Mouse (Mus musculus): Measurements from ENCODE around the gene Slc11a1. TPM values are rescaled to one million over a fixed set of nuclear protein-coding genes. Genes with fewer than 3 reads are reported as not detected.
"Not testable (repeated sequence)": the region's sequence is repeated elsewhere in the genome, so short reads cannot be mapped to it uniquely, and the experiment has no call there.

Gene Slc11a1
- polyA plus RNA-seq, 1 experiment from 2014 or later = 1.8 TPM

GRCm38 (mm10) chr1:74392446-74392994 is 17.5 kb downstream of the Slc11a1 start:
- Histone ChIP-seq H3K27ac (peak overlapping the region; percentile 99), H3K4me1 (replicated peaks) (peaks cover 54% of the 10 kb centered on the region), H3K27me3 (ENCODE audit: insufficient read depth, poor library complexity, severe bottlenecking) (peaks cover 25% of the 10 kb centered on the region), H3K36me3 (peaks cover 30% of the 10 kb centered on the region), H3K9me3 (no peaks in the 10 kb centered on the region), H3K4me3 (peak overlapping the region; percentile 97)
- 3% methylated on average over 16 of the region's 16 CpGs for WGBS
- no peak for DNase-seq (ENCODE audit: low spot score)

- no peak for DNase-seq (ENCODE audit: low spot score)
- Histone ChIP-seq H3K9me3 (no peaks in the 10 kb centered on the region), H3K27me3 (ENCODE audit: insufficient read depth, poor library complexity, severe bottlenecking) (peaks cover 25% of the 10 kb centered on the region), H3K27ac (peak overlapping the region; percentile 99), H3K36me3 (peaks cover 30% of the 10 kb centered on the region), H3K4me3 (peak overlapping the region; percentile 97), H3K4me1 (replicated peaks) (peaks cover 55% of the 10 kb centered on the region)
- 53% methylated on average over 7 of the region's 7 CpGs for WGBS
Measured at GRCm38 (mm10) chr1:74393010-74393409, 18.0 kb downstream of the Slc11a1 start.

- H3K36me3 ChIP-seq = peaks cover 30% of the 10 kb centered on the region
- H3K4me1 ChIP-seq (replicated peaks) = peaks cover 58% of the 10 kb centered on the region
- peak overlapping the region; percentile 97; the same call in 1 of the 2 replicates for H3K4me3 ChIP-seq
- no peak for DNase-seq (ENCODE audit: low spot score)
- peaks cover 21% of the 10 kb centered on the region for H3K27me3 ChIP-seq (ENCODE audit: insufficient read depth, poor library complexity, severe bottlenecking)
- peak overlapping the region; percentile 99; the same call in 1 of the 2 replicates for H3K27ac ChIP-seq
- no peaks in the 10 kb centered on the region for H3K9me3 ChIP-seq
- 94% methylated on average over 9 of the region's 9 CpGs for WGBS
Measured at GRCm38 (mm10) chr1:74393697-74394096, 18.7 kb downstream of the Slc11a1 start.

- 94% methylated on average over 9 of the region's 9 CpGs for WGBS
- DNase-seq (ENCODE audit: low spot score) = no peak
- H3K4me1 ChIP-seq (replicated peaks) = peaks cover 58% of the 10 kb centered on the region
- 0 out of 2 replicates have a peak overlapping the region, but pooled peaks have one; percentile 1 for H3K4me3 ChIP-seq
- peaks cover 15% of the 10 kb centered on the region for H3K27me3 ChIP-seq (ENCODE audit: insufficient read depth, poor library complexity, severe bottlenecking)
- H3K36me3 ChIP-seq = peaks cover 30% of the 10 kb centered on the region
- H3K27ac ChIP-seq = no peak overlapping the region
- H3K9me3 ChIP-seq = no peaks in the 10 kb centered on the region
Measured at GRCm38 (mm10) chr1:74394311-74394710, 19.3 kb downstream of the Slc11a1 start.

GRCm38 (mm10) chr1:74394858-74395257 is 19.9 kb downstream of the Slc11a1 start:
- 92% methylated on average over 15 of the region's 15 CpGs for WGBS
- DNase-seq (ENCODE audit: low spot score) = no peak
- Histone ChIP-seq H3K27ac (no peak overlapping the region), H3K27me3 (ENCODE audit: insufficient read depth, poor library complexity, severe bottlenecking) (peaks cover 9% of the 10 kb centered on the region), H3K9me3 (no peaks in the 10 kb centered on the region), H3K4me3 (no peak overlapping the region), H3K4me1 (replicated peaks) (peaks cover 52% of the 10 kb centered on the region), H3K36me3 (peaks cover 30% of the 10 kb centered on the region)

- WGBS = 87% methylated on average over 13 of the region's 13 CpGs
- DNase-seq (ENCODE audit: low spot score) = no peak
- Histone ChIP-seq H3K36me3 (peaks cover 30% of the 10 kb centered on the region), H3K27ac (no peak overlapping the region), H3K9me3 (no peaks in the 10 kb centered on the region), H3K27me3 (ENCODE audit: insufficient read depth, poor library complexity, severe bottlenecking) (peaks cover 5% of the 10 kb centered on the region), H3K4me1 (replicated peaks) (peaks cover 48% of the 10 kb centered on the region), H3K4me3 (no peak overlapping the region)
Measured at GRCm38 (mm10) chr1:74395290-74395689, 20.3 kb downstream of the Slc11a1 start.

GRCm38 (mm10) chr1:74396456-74397222 is 21.6 kb downstream of the Slc11a1 start:
- H3K9me3 ChIP-seq; H3K27me3 ChIP-seq (ENCODE audit: insufficient read depth, poor library complexity, severe bottlenecking); DNase-seq (ENCODE audit: low spot score): not testable (repeated sequence)
- WGBS = 8% methylated on average over 12 of the region's 12 CpGs
- peak overlapping the region; percentile 60 for H3K4me3 ChIP-seq
- peaks cover 30% of the 10 kb centered on the region for H3K36me3 ChIP-seq
- peak overlapping the region; percentile 88 for H3K27ac ChIP-seq
- peaks cover 40% of the 10 kb centered on the region for H3K4me1 ChIP-seq (replicated peaks)

GRCm38 (mm10) chr1:74397268-74397918 is 22.4 kb downstream of the Slc11a1 start:
- Histone ChIP-seq H3K4me3 (peak overlapping the region; percentile 60), H3K36me3 (peaks cover 30% of the 10 kb centered on the region), H3K27ac (peak overlapping the region; percentile 88), H3K4me1 (replicated peaks) (peaks cover 34% of the 10 kb centered on the region), H3K9me3 (no peaks in the 10 kb centered on the region), H3K27me3 (ENCODE audit: insufficient read depth, poor library complexity, severe bottlenecking) (no peaks in the 10 kb centered on the region; the same call in 1 of the 2 replicates)
- DNase-seq (ENCODE audit: low spot score) = peak; percentile 98
- WGBS = under 1% methylated on average over 41 of the region's 41 CpGs

- Histone ChIP-seq H3K36me3 (peaks cover 29% of the 10 kb centered on the region), H3K4me3 (peak overlapping the region; percentile 60), H3K4me1 (replicated peaks) (peaks cover 28% of the 10 kb centered on the region), H3K27me3 (ENCODE audit: insufficient read depth, poor library complexity, severe bottlenecking) (no peaks in the 10 kb centered on the region; the same call in 1 of the 2 replicates), H3K9me3 (no peaks in the 10 kb centered on the region), H3K27ac (peak overlapping the region; percentile 88)
- whole genome bisulfite sequencing = 8% methylated on average over 11 of the region's 11 CpGs
- DNase-seq (ENCODE audit: low spot score) = peak; percentile 78
Measured at GRCm38 (mm10) chr1:74397919-74398451, 23.0 kb downstream of the Slc11a1 start.

- Histone ChIP-seq H3K27ac (no peak overlapping the region), H3K36me3 (peaks cover 4% of the 10 kb centered on the region; the same call in 1 of the 2 replicates), H3K4me3 (no peak overlapping the region), H3K9me3 (no peaks in the 10 kb centered on the region), H3K4me1 (replicated peaks) (peaks cover 19% of the 10 kb centered on the region), H3K27me3 (ENCODE audit: insufficient read depth, poor library complexity, severe bottlenecking) (no peaks in the 10 kb centered on the region)
- DNase-seq (ENCODE audit: low spot score) = no peak
- WGBS = 87% methylated on average over 3 of the region's 3 CpGs
Measured at GRCm38 (mm10) chr1:74400531-74400930, 25.5 kb downstream of the Slc11a1 start.

GRCm38 (mm10) chr1:74401015-74401702 is 26.2 kb downstream of the Slc11a1 start:
- no peak overlapping the region for H3K4me3 ChIP-seq
- DNase-seq (ENCODE audit: low spot score) = no peak
- H3K27ac ChIP-seq = no peak overlapping the region
- 56% methylated on average over 16 of the region's 16 CpGs for WGBS
- peaks cover 19% of the 10 kb centered on the region for H3K4me1 ChIP-seq (replicated peaks)
- H3K9me3 ChIP-seq = no peaks in the 10 kb centered on the region
- no peaks in the 10 kb centered on the region for H3K27me3 ChIP-seq (ENCODE audit: insufficient read depth, poor library complexity, severe bottlenecking)
- H3K36me3 ChIP-seq = no peaks in the 10 kb centered on the region

GRCm38 (mm10) chr1:74404206-74404605 is 29.2 kb downstream of the Slc11a1 start:
- no peak for DNase-seq (ENCODE audit: low spot score)
- H3K9me3 ChIP-seq = no peaks in the 10 kb centered on the region
- WGBS = 92% methylated on average over 4 of the region's 4 CpGs
- H3K27ac ChIP-seq = no peak overlapping the region
- no peaks in the 10 kb centered on the region for H3K36me3 ChIP-seq
- H3K4me1 ChIP-seq (replicated peaks) = 0 out of 2 replicates have a peak, but pooled peaks cover 5% of the 10 kb centered on the region
- no peak overlapping the region for H3K4me3 ChIP-seq
- no peaks in the 10 kb centered on the region for H3K27me3 ChIP-seq (ENCODE audit: insufficient read depth, poor library complexity, severe bottlenecking)
